Mouse (Mus musculus): Measurements from ENCODE around the gene Lhb.

GRCm38 (mm10) chr7:45409497-45410163 is 11.0 kb upstream of the Lhb start:
- TF ChIP-seq CTCF (IDR thresholded peaks at IDR 0.05; ENCODE audit: control insufficient read depth, insufficient read depth, low read length) = no peak
- no peak for TF ChIP-seq POLR2A (IDR thresholded peaks at IDR 0.05; ENCODE audit: borderline replicate concordance, control insufficient read depth, low read depth, low read length)

All from bone marrow, adult 2 months (tissue).